Mouse (Mus musculus): ENCODE data around the gene Efl1.
"Not testable (repeated sequence)": the region's sequence is repeated elsewhere in the genome, so short reads cannot be mapped to it uniquely, and the experiment has no call there.

The Efl1 gene

GRCm38 (mm10) chr7:82764951-82765350 is 116.5 kb downstream of the Efl1 start:
- no peak for DNase-seq

DNA sequence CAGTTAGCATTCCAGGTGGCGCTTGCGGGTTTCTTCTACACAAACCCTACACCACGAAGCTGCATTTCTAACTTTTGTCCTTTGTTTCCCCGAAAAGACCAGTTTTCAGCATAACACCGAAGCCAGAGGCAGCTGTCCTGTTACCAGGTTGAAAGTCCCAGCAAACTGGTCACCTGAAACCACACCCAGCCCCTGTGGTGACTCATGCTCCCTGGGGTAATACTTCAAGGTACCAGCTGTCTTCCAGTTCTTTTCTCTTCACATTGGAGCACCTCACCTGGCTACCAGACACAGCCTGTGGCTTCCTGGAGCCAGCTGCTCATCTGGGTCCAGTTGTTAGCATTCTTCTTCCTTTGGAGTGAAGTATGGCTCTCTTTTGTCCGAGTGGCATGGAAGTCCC is 118.2 kb downstream of the Efl1 start:
- DNase-seq, result no peak

- DNase-seq, result no peak
These were observed 121.8 kb downstream of the Efl1 start for GRCm38 (mm10) chr7:82770207-82770606.

GRCm38 (mm10) chr7:82770957-82771660 is 122.7 kb downstream of the Efl1 start:
- not testable (repeated sequence) for DNase-seq

GRCm38 (mm10) chr7:82771661-82772021 is 123.2 kb downstream of the Efl1 start:
- DNase-seq, result not testable (repeated sequence)

DNA sequence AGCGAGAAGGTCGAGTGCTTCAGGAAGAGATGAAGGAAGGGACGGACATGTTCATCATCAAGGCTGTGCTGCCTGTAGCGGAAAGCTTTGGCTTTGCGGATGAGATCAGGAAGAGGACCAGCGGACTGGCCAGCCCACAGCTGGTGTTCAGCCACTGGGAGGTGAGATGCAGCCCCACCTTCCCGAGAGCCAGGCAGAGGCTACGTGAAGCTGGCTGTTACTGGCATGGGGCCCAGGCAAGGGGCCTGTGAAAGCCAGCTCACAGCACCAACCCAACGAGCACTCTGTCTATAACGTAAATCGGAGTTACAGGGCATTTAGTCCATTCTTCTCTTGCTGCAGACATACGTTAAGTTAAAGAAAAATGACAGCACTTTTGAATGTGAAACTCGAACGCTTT is 124.1 kb downstream of the Efl1 start:
- DNase-seq, result peak; percentile 26 to 54

DNA sequence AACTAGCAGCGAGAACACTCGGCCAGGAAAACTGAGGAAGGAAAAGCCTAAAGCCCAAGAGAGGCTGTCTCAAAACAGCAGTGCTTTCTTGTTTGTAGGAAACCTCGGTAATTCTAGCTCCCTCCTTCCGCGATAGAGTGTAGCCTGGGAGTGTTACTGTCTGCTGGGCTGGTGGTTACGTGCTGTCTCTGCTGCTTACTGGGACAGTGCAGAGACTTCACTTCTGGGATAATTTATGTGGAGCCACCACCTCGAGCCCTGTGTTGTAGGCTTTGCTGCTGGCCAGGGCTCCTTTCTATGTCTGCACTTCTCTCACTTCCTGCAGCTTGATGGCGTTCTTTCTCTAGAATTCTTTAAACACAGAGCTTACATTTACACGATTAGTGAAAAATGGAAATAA is 124.7 kb downstream of the Efl1 start:
- DNase-seq, result peak; percentile 26 to 43

GRCm38 (mm10) chr7:82773884-82774283 is 125.5 kb downstream of the Efl1 start:
- no peak for DNase-seq

- DNase-seq, result no peak
These were observed 126.7 kb downstream of the Efl1 start for GRCm38 (mm10) chr7:82775090-82775489.

DNA sequence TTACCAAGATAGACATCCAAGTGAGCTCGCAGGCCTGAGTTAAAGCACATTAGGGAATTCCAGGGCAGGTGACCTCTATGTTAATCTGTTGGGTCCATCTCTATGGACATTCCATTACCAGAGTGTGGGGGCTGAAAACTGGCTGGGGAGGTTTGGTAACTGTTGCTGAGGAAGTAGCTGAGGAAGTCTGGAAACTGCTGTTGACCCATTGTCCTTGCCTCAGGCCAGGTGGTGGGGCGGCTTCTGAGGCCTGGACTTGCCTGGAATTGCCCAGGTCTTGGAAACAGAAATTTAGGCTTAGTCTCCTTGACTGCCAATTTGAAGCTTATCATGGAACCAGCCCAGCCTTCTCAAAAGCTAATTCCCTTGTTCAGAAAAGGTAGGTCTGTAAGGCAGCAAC is 134.7 kb downstream of the Efl1 start:
- DNase-seq, result peak in 1 of 2 experiments; percentile 13

DNA sequence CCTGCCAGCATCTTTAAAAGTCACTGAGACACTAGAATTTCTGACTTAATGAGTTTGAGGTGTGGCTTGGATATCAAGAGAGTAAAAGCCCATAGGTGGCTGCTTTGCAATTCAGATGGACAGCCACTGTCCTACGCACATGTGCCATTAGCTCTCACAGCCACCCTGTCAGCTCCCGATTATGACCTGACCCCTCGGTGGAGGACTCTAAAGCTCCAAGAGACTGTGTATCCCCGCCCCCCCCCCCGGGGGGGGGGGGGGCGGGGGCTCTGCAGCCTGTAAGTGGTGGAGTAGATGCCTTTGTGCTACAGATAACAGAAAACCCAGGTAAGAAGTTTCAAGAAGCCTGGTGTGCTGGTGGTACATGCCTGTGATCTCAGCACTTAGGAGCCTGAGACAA is 135.3 kb downstream of the Efl1 start:
- DNase-seq, result no peak

DNA sequence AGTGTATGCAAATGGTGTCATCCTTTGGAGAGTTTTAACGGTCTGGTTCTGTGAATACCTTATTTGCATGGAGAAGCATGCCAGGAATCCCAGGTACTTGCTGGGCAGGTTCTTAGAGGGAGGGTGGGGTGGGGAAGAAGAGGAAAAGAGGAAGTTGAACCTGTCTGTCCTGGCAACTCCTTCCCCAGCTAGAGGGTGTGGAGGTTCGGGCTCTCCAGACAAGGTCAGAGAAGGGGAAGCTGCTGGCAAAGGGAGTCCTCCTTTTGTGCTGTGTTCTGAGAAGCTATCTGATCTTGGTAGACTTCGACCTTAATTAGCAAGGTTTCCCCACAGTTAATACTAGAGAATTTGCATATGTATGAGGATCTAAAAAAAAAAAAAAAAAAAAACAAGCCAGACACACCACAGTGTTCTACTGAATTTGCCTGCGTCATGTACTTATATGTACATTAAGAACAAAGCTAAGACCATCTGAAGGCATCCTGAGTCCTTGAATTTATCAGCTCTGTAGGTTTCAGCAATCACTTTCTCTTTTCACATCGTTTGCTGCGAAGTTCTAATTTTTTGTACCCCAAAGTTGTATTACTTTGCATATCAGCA is 137.0 kb downstream of the Efl1 start:
- DNase-seq, result no peak

- DNase-seq, result no peak
These were observed 137.7 kb downstream of the Efl1 start for GRCm38 (mm10) chr7:82785970-82786647.

GRCm38 (mm10) chr7:82792644-82793043 is 144.2 kb downstream of the Efl1 start:
- no peak for DNase-seq

DNA sequence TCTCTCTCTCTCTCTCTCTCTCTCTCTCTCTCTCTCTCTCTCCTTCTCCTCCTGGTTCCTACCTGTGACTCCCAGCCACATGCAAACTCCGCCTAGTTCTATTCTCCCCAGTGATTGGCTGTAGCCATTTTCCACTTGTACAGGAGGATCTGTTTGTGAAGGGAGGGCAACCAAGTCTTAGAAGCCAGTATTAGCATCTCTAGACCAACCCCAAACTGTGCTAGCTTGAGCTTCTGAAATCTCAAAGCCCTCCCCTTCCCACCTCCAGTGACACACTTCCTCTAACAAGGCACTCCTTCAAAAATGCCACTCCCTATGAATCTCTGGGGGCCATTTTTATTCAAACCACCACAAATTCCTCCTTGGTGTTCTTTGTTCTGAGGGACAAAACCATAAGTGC is 144.7 kb downstream of the Efl1 start:
- DNase-seq, result no peak

- DNase-seq, result no peak
These were observed 146.1 kb downstream of the Efl1 start for GRCm38 (mm10) chr7:82794542-82794941.

GRCm38 (mm10) chr7:82802206-82802605 is 153.8 kb downstream of the Efl1 start:
- no peak for DNase-seq

- DNase-seq, result no peak
These were observed 159.8 kb downstream of the Efl1 start for GRCm38 (mm10) chr7:82808257-82808656.

- DNase-seq, result no peak
These were observed 160.7 kb downstream of the Efl1 start for GRCm38 (mm10) chr7:82809126-82809525.

DNA sequence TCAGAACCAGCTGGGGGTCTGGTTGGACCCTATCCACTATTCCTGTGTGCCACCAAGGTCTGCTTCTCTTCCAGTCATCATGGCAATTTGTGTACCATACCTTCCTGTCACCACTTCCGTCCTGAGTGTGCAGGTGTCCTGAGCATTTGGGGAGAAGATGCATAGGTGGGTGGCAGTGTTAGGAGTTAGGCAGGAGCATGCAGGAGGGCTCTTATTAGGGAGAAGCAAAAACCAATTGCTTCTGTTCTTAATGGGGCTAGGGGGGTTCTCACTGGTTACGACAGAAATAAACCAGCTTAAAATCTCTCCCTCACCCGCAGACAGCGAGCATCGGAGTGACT is 162.4 kb downstream of the Efl1 start:
- DNase-seq, result no peak

GRCm38 (mm10) chr7:82811140-82811851 is 162.9 kb downstream of the Efl1 start:
- peak; percentile 57 to 75 for DNase-seq

- peak in 1 of 2 experiments; percentile 17 for DNase-seq
These were observed 164.1 kb downstream of the Efl1 start for GRCm38 (mm10) chr7:82812186-82813155.

All from kidney, postnatal 4 days (tissue).